Mouse (Mus musculus) kidney, adult 2 months (tissue): ENCODE data around the gene Dazl.

Source experiments
- CTCF ChIP-seq: fragments of 200-500 bp; conservative IDR thresholded peaks from 2 replicates; pipeline ENCODE4 v1.5.1; 2011; ENCODE audit warnings: low read depth, mild to moderate bottlenecking, control low read depth, low read length, moderate library complexity, mixed read lengths; ENCODE audit not compliant: insufficient read depth, insufficient read length
- POLR2A ChIP-seq: fragments of 200-500 bp; IDR thresholded peaks from one replicate; pipeline ENCODE4 v1.6.1; 2011; ENCODE audit warnings: low read depth, low read length, control low read depth

GRCm38 (mm10) chr17:50309512-50310072, 16.2 kb upstream of the Dazl start:
- TF ChIP-seq POLR2A (no peak), CTCF (no peak)
